Mouse (Mus musculus) kidney, adult 2 months (tissue): Measurements from ENCODE around the gene Cbr1. TPM values are rescaled to one million over a fixed set of nuclear protein-coding genes. Genes with fewer than 3 reads are reported as not detected.

ENCODE experiments used
- DNase-seq: peaks from one replicate; pipeline ENCODE4 v3.0.0; 2021
- H3K27ac ChIP-seq: fragments of 200-500 bp; 2 replicates; pipeline ENCODE4 v1.5.1; 2012; ENCODE audit warnings: low read depth, low read length, control low read depth, inconsistent platforms; ENCODE audit not compliant: insufficient read depth
- H3K27me3 ChIP-seq: fragments of 200-500 bp; replicated peaks from 2 replicates; pipeline ENCODE4 v1.6.1; 2012; ENCODE audit warnings: mild to moderate bottlenecking, moderate library complexity, low read length, inconsistent platforms; ENCODE audit not compliant: control insufficient read depth, insufficient read depth
- H3K36me3 ChIP-seq: fragments of 200-500 bp; 2 replicates; pipeline ENCODE4 v1.6.1; 2012; ENCODE audit warnings: mild to moderate bottlenecking, moderate library complexity, low read length, inconsistent platforms; ENCODE audit not compliant: control insufficient read depth, insufficient read depth
- H3K4me1 ChIP-seq: fragments of 200-500 bp; 2 replicates; pipeline ENCODE4 v1.6.1; 2011; ENCODE audit warnings: low read length; ENCODE audit not compliant: control insufficient read depth, insufficient read depth
- H3K4me3 ChIP-seq: fragments of 200-500 bp; 2 replicates; pipeline ENCODE4 v1.5.1; 2011; ENCODE audit warnings: mild to moderate bottlenecking, low read depth, low read length, control low read depth; ENCODE audit not compliant: insufficient read depth
- CTCF ChIP-seq: fragments of 200-500 bp; conservative IDR thresholded peaks from 2 replicates; pipeline ENCODE4 v1.5.1; 2011; ENCODE audit warnings: low read depth, mild to moderate bottlenecking, control low read depth, low read length, moderate library complexity, mixed read lengths; ENCODE audit not compliant: insufficient read depth, insufficient read length
- POLR2A ChIP-seq: fragments of 200-500 bp; IDR thresholded peaks from one replicate; pipeline ENCODE4 v1.6.1; 2011; ENCODE audit warnings: low read depth, low read length, control low read depth
- WGBS: fragments of 180-500 bp; shearing (Covaris S2); methylation state at CpG from one replicate; pipeline ENCODE4 v1.1.7; 2018; 5-methylcytosine and 5-hydroxymethylcytosine counted together
- polyA plus RNA-seq: library from polyadenylated mRNA; depleted of rRNA; stranded (reverse); fragments of >200 nt; gene quantifications from 2 replicates; pipeline ENCODE4 v1.2.3, GENCODE M21; 2012; rRNA removed

Cbr1 gene
- polyA plus RNA-seq, 1 experiment: 691 TPM

DNA sequence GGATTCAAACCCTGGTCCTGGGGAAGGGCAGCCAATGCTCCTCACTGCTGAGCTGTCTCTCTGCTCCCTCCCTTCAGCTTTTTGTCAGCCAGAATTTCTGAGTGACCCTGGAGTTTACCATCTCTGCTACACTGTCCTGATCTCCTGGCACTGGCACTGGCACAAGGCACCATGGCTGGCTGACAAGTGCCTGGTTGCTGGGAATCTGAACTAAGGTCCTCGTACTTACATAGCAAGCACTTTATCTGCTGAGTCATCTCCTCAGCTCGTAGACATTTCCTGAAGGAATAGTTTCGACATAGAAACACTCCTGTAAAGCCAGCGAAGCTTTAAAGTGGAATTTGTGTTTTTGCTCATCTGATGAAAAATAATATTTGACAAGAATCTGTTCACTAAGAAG lies 38.4 kb downstream of the Cbr1 start:
- no peak for DNase-seq
- H3K36me3 ChIP-seq: no peaks in the 10 kb centered on the region
- H3K27me3 ChIP-seq: no peaks in the 10 kb centered on the region; the same call in 1 of the 2 replicates
- H3K4me1 ChIP-seq: no peaks in the 10 kb centered on the region
- H3K27ac ChIP-seq: no peak overlapping the region
- H3K4me3 ChIP-seq: no peak overlapping the region
- WGBS: 27% methylated on average over 4 of the region's 4 CpGs
- no peak for TF ChIP-seq POLR2A

- DNase-seq: no peak
- no peak overlapping the region for H3K27ac ChIP-seq
- no peaks in the 10 kb centered on the region for H3K36me3 ChIP-seq
- no peaks in the 10 kb centered on the region; the same call in 1 of the 2 replicates for H3K27me3 ChIP-seq
- TF ChIP-seq POLR2A (no peak), CTCF (no peak)
- no peak overlapping the region for H3K4me3 ChIP-seq
- H3K4me1 ChIP-seq: no peaks in the 10 kb centered on the region
- WGBS: 83% methylated on average over 5 of the region's 5 CpGs
Measured at GRCm38 (mm10) chr16:93648441-93649183, 43.0 kb downstream of the Cbr1 start.

Other genes starting within 250 kb of the Cbr1 start
- gene Setd4, start 1.8 kb upstream of the Cbr1 start, polyA plus RNA-seq: 6.8 and 8.2 TPM in 2 replicates
- gene Gm5678, start 22.2 kb downstream of the Cbr1 start, polyA plus RNA-seq: not detected in 2 replicates
- 4.9 and 5.0 TPM in 2 replicates for gene Cbr3, start 77.4 kb downstream of the Cbr1 start, polyA plus RNA-seq
- 23.8 and 28.2 TPM in 2 replicates for gene Dop1b, start 106.1 kb downstream of the Cbr1 start, polyA plus RNA-seq
- 5.3 and 6.4 TPM in 2 replicates for gene Morc3, start 226.3 kb downstream of the Cbr1 start, polyA plus RNA-seq